Mouse (Mus musculus): ENCODE measurements around the gene Fyn. TPM values are rescaled to one million over a fixed set of nuclear protein-coding genes. Genes with fewer than 3 reads are reported as not detected.
A peak's percentile ranks its signal among the peaks of the same experiment; 100 is the strongest.

Fyn gene
- polyA plus RNA-seq, 1 experiment from 2014 or later: 11.2 TPM

- H3K27me3 ChIP-seq (replicated peaks): no peaks in the 10 kb centered on the region
- no peak overlapping the region for H3K9ac ChIP-seq
- H3K4me1 ChIP-seq: peaks cover 48% of the 10 kb centered on the region
- no peak; the same call in 1 of the 2 replicates for ATAC-seq (ENCODE audit: extremely low read depth, insufficient number of reproducible peaks, low FRiP score, low TSS enrichment)
- 0 out of 2 replicates have a peak overlapping the region, but pooled peaks have one; percentile 42 for H3K27ac ChIP-seq (replicated peaks)
- peaks cover 14% of the 10 kb centered on the region for H3K36me3 ChIP-seq
- H3K4me3 ChIP-seq: no peak overlapping the region
- H3K9me3 ChIP-seq: no peaks in the 10 kb centered on the region
- no peak overlapping the region for H3K4me2 ChIP-seq
- WGBS: 70% methylated on average over 15 of the region's 15 CpGs
These were observed 174.0 kb downstream of the Fyn start for GRCm38 (mm10) chr10:39542535-39543257.

GRCm38 (mm10) chr10:39543258-39543770 is 174.7 kb downstream of the Fyn start:
- peak overlapping the region; percentile 42; the same call in 1 of the 2 replicates for H3K27ac ChIP-seq (replicated peaks)
- no peak overlapping the region for H3K4me3 ChIP-seq
- H3K27me3 ChIP-seq (replicated peaks): no peaks in the 10 kb centered on the region
- H3K36me3 ChIP-seq: peaks cover 17% of the 10 kb centered on the region
- H3K9ac ChIP-seq: no peak overlapping the region
- H3K4me1 ChIP-seq: peaks cover 48% of the 10 kb centered on the region
- 49% methylated on average over 5 of the region's 5 CpGs for WGBS
- H3K4me2 ChIP-seq: peak overlapping the region; percentile 33; the same call in 1 of the 2 replicates
- no peak for ATAC-seq (ENCODE audit: extremely low read depth, insufficient number of reproducible peaks, low FRiP score, low TSS enrichment)
- no peaks in the 10 kb centered on the region for H3K9me3 ChIP-seq

GRCm38 (mm10) chr10:39547369-39548074 is 178.9 kb downstream of the Fyn start:
- no peak overlapping the region for H3K4me2 ChIP-seq
- no peaks in the 10 kb centered on the region for H3K27me3 ChIP-seq (replicated peaks)
- no peaks in the 10 kb centered on the region for H3K9me3 ChIP-seq
- peaks cover 21% of the 10 kb centered on the region for H3K36me3 ChIP-seq
- H3K4me3 ChIP-seq: no peak overlapping the region
- H3K4me1 ChIP-seq: peaks cover 31% of the 10 kb centered on the region
- no peak for ATAC-seq (ENCODE audit: extremely low read depth, insufficient number of reproducible peaks, low FRiP score, low TSS enrichment)
- WGBS: 78% methylated on average over 3 of the region's 3 CpGs
- no peak overlapping the region for H3K9ac ChIP-seq
- H3K27ac ChIP-seq (replicated peaks): no peak overlapping the region

- Histone ChIP-seq H3K9me3 (no peaks in the 10 kb centered on the region), H3K4me2 (no peak overlapping the region), H3K4me3 (no peak overlapping the region), H3K27me3 (replicated peaks) (no peaks in the 10 kb centered on the region), H3K4me1 (peaks cover 44% of the 10 kb centered on the region), H3K36me3 (peaks cover 9% of the 10 kb centered on the region), H3K27ac (replicated peaks) (no peak overlapping the region), H3K9ac (no peak overlapping the region)
- ATAC-seq (ENCODE audit: extremely low read depth, insufficient number of reproducible peaks, low FRiP score, low TSS enrichment): no peak
- 88% methylated on average over 2 of the region's 2 CpGs for WGBS
These were observed 182.1 kb downstream of the Fyn start for GRCm38 (mm10) chr10:39550791-39551190.

- Histone ChIP-seq H3K9me3 (no peaks in the 10 kb centered on the region), H3K4me3 (no peak overlapping the region), H3K4me1 (peaks cover 53% of the 10 kb centered on the region), H3K36me3 (peaks cover 9% of the 10 kb centered on the region), H3K27me3 (replicated peaks) (no peaks in the 10 kb centered on the region), H3K9ac (no peak overlapping the region), H3K4me2 (no peak overlapping the region), H3K27ac (replicated peaks) (0 out of 2 replicates have a peak overlapping the region, but pooled peaks have one; percentile 3)
- WGBS: 78% methylated on average over 9 of the region's 9 CpGs
- no peak for ATAC-seq (ENCODE audit: extremely low read depth, insufficient number of reproducible peaks, low FRiP score, low TSS enrichment)
These were observed 183.1 kb downstream of the Fyn start for GRCm38 (mm10) chr10:39551637-39552185.

- WGBS: 12% methylated on average over 6 of the region's 6 CpGs
These were observed 183.7 kb downstream of the Fyn start for GRCm38 (mm10) chr10:39552351-39552814.

GRCm38 (mm10) chr10:39552903-39553302 is 184.2 kb downstream of the Fyn start:
- Histone ChIP-seq H3K27ac (replicated peaks) (0 out of 2 replicates have a peak overlapping the region, but pooled peaks have one; percentile 21), H3K4me1 (peaks cover 64% of the 10 kb centered on the region), H3K9me3 (no peaks in the 10 kb centered on the region), H3K4me2 (no peak overlapping the region), H3K27me3 (replicated peaks) (no peaks in the 10 kb centered on the region), H3K4me3 (no peak overlapping the region), H3K36me3 (peaks cover 9% of the 10 kb centered on the region), H3K9ac (no peak overlapping the region)
- no peak for ATAC-seq (ENCODE audit: extremely low read depth, insufficient number of reproducible peaks, low FRiP score, low TSS enrichment)
- 67% methylated on average over 5 of the region's 5 CpGs for WGBS

More at GRCm38 (mm10) chr10:39552351-39552814, 183.7 kb downstream of the Fyn start:
- peak overlapping the region; percentile 55 for H3K27ac ChIP-seq (replicated peaks)
- no peaks in the 10 kb centered on the region for H3K27me3 ChIP-seq (replicated peaks)
- no peak overlapping the region for H3K4me3 ChIP-seq
- H3K36me3 ChIP-seq: peaks cover 9% of the 10 kb centered on the region
- no peaks in the 10 kb centered on the region for H3K9me3 ChIP-seq
- ATAC-seq (ENCODE audit: extremely low read depth, insufficient number of reproducible peaks, low FRiP score, low TSS enrichment): no peak
- peaks cover 58% of the 10 kb centered on the region for H3K4me1 ChIP-seq
- peak overlapping the region; percentile 34; the same call in 1 of the 2 replicates for H3K9ac ChIP-seq
- H3K4me2 ChIP-seq: peak overlapping the region; percentile 38

- WGBS: 20% methylated on average over 7 of the region's 7 CpGs
- ATAC-seq (ENCODE audit: extremely low read depth, insufficient number of reproducible peaks, low FRiP score, low TSS enrichment): no peak
- H3K4me2 ChIP-seq: peak overlapping the region; percentile 41
- no peaks in the 10 kb centered on the region for H3K9me3 ChIP-seq
- peaks cover 81% of the 10 kb centered on the region for H3K4me1 ChIP-seq
- H3K27ac ChIP-seq (replicated peaks): peak overlapping the region; percentile 72
- no peaks in the 10 kb centered on the region for H3K27me3 ChIP-seq (replicated peaks)
- H3K4me3 ChIP-seq: no peak overlapping the region
- H3K9ac ChIP-seq: peak overlapping the region; percentile 44
- peaks cover 7% of the 10 kb centered on the region for H3K36me3 ChIP-seq
These were observed 186.6 kb downstream of the Fyn start for GRCm38 (mm10) chr10:39555289-39555715.

GRCm38 (mm10) chr10:39555740-39556139 is 187.1 kb downstream of the Fyn start:
- Histone ChIP-seq H3K27me3 (replicated peaks) (no peaks in the 10 kb centered on the region), H3K4me2 (peak overlapping the region; percentile 41)
- 12% methylated on average over 5 of the region's 5 CpGs for WGBS

GRCm38 (mm10) chr10:39557360-39557759 is 188.7 kb downstream of the Fyn start:
- Histone ChIP-seq H3K36me3 (no peaks in the 10 kb centered on the region), H3K27ac (replicated peaks) (peak overlapping the region; percentile 68; the same call in 1 of the 2 replicates), H3K9me3 (no peaks in the 10 kb centered on the region), H3K4me1 (peaks cover 89% of the 10 kb centered on the region), H3K9ac (0 out of 2 replicates have a peak overlapping the region, but pooled peaks have one; percentile 50), H3K4me2 (no peak overlapping the region), H3K4me3 (no peak overlapping the region), H3K27me3 (replicated peaks) (no peaks in the 10 kb centered on the region)
- 74% methylated on average over 9 of the region's 9 CpGs for WGBS
- ATAC-seq (ENCODE audit: extremely low read depth, insufficient number of reproducible peaks, low FRiP score, low TSS enrichment): no peak

More at GRCm38 (mm10) chr10:39555740-39556139, 187.1 kb downstream of the Fyn start:
- no peak overlapping the region; the same call in 1 of the 2 replicates for H3K9ac ChIP-seq
- H3K36me3 ChIP-seq: peaks cover 7% of the 10 kb centered on the region
- peaks cover 86% of the 10 kb centered on the region for H3K4me1 ChIP-seq
- ATAC-seq (ENCODE audit: extremely low read depth, insufficient number of reproducible peaks, low FRiP score, low TSS enrichment): no peak
- H3K27ac ChIP-seq (replicated peaks): peak overlapping the region; percentile 72
- H3K9me3 ChIP-seq: no peaks in the 10 kb centered on the region
- H3K4me3 ChIP-seq: no peak overlapping the region

- peak overlapping the region; percentile 50 for H3K9ac ChIP-seq
- 0 out of 2 replicates have a peak, but pooled peaks have one; percentile 19 for ATAC-seq (ENCODE audit: extremely low read depth, insufficient number of reproducible peaks, low FRiP score, low TSS enrichment)
- H3K4me2 ChIP-seq: peak overlapping the region; percentile 31
These were observed 189.2 kb downstream of the Fyn start for GRCm38 (mm10) chr10:39557851-39558250.

More at GRCm38 (mm10) chr10:39557851-39558250, 189.2 kb downstream of the Fyn start:
- Histone ChIP-seq H3K27ac (replicated peaks) (peak overlapping the region; percentile 68), H3K27me3 (replicated peaks) (no peaks in the 10 kb centered on the region), H3K4me3 (no peak overlapping the region), H3K4me1 (peaks cover 86% of the 10 kb centered on the region), H3K9me3 (no peaks in the 10 kb centered on the region), H3K36me3 (no peaks in the 10 kb centered on the region)
- WGBS: 14% methylated on average over 7 of the region's 7 CpGs

Measured in heart, embryonic 13.5 days (tissue).